Mouse (Mus musculus): Measurements from ENCODE around the gene Mrps10. TPM values are rescaled to one million over a fixed set of nuclear protein-coding genes. Genes with fewer than 3 reads are reported as not detected.
A peak's percentile ranks its signal among the peaks of the same experiment; 100 is the strongest.
"Not testable (repeated sequence)": the region's sequence is repeated elsewhere in the genome, so short reads cannot be mapped to it uniquely, and the experiment has no call there.

Mrps10 gene
- 77.3 and 81.9 TPM in 2 replicates for polyA plus RNA-seq (2016; fragmentation: Nextera tagmentation; extraction: Ambion mirVana)

- Histone ChIP-seq H3K36me3 (replicated peaks) (peaks cover 17% of the 10 kb centered on the region), H3K4me3 (peak within 1 kb of the TSS; percentile 85), H3K27ac (peak within 1 kb of the TSS; percentile 86), H3K27me3 (ENCODE audit: poor library complexity, severe bottlenecking) (peaks cover 34% of the 10 kb centered on the region), H3K9me3 (no peaks in the 10 kb centered on the region), H3K4me1 (peaks cover 15% of the 10 kb centered on the region)
- DNase-seq (ENCODE audit: extremely low spot score, low spot score) = peak; percentile 92
- 4% methylated on average over 35 of the region's 35 CpGs for WGBS
Observed at GRCm38 (mm10) chr17:47368401-47369086, at the start of gene Mrps10. Gene Mrps10, plus strand, starts transcription at chr17:47368887.

- WGBS = 78% methylated on average over 20 of the region's 20 CpGs
- DNase-seq (ENCODE audit: extremely low spot score, low spot score) = no peak
- Histone ChIP-seq H3K4me3 (no peak overlapping the region), H3K4me1 (peaks cover 13% of the 10 kb centered on the region; the same call in 1 of the 2 replicates), H3K27me3 (ENCODE audit: poor library complexity, severe bottlenecking) (no peaks in the 10 kb centered on the region), H3K27ac (no peak overlapping the region), H3K9me3 (no peaks in the 10 kb centered on the region), H3K36me3 (replicated peaks) (peaks cover 72% of the 10 kb centered on the region)
Observed at GRCm38 (mm10) chr17:47318972-47319625, 49.6 kb upstream of the Mrps10 start.

DNA sequence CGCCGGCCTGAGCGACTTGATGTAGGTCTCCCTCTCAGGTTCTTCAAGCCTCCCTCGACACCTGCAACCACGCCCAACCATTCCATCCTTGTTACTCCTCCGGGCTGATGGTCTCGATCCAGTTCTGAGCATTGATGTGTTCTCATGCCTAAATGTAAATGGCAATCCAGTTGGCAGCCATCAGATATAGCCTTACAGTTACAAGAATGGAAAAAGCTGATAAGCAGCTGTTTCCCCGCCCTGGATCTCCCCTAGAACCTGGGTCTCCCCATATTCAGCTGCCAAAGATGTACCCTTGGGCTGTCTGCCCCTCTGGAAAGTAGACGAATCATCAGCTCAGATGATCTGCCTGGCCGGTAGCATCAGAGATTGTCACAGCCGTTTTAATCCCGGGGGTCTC, 48.9 kb upstream of the Mrps10 start:
- DNase-seq (ENCODE audit: extremely low spot score, low spot score) = no peak
- Histone ChIP-seq H3K4me1 (peaks cover 13% of the 10 kb centered on the region; the same call in 1 of the 2 replicates), H3K9me3 (no peaks in the 10 kb centered on the region), H3K27me3 (ENCODE audit: poor library complexity, severe bottlenecking) (no peaks in the 10 kb centered on the region), H3K27ac (no peak overlapping the region), H3K4me3 (no peak overlapping the region), H3K36me3 (replicated peaks) (peaks cover 69% of the 10 kb centered on the region)
- WGBS = 95% methylated on average over 12 of the region's 12 CpGs

GRCm38 (mm10) chr17:47322128-47322990, 46.3 kb upstream of the Mrps10 start:
- peaks cover 9% of the 10 kb centered on the region; the same call in 1 of the 2 replicates for H3K27me3 ChIP-seq (ENCODE audit: poor library complexity, severe bottlenecking)
- 87% methylated on average over 22 of the region's 22 CpGs for WGBS
- peaks cover 13% of the 10 kb centered on the region; the same call in 1 of the 2 replicates for H3K4me1 ChIP-seq
- peaks cover 64% of the 10 kb centered on the region for H3K36me3 ChIP-seq (replicated peaks)
- H3K4me3 ChIP-seq = 0 out of 2 replicates have a peak overlapping the region, but pooled peaks have one; percentile 5
- 0 out of 2 replicates have a peak overlapping the region, but pooled peaks have one; percentile 56 for H3K27ac ChIP-seq
- H3K9me3 ChIP-seq = no peaks in the 10 kb centered on the region
- no peak for DNase-seq (ENCODE audit: extremely low spot score, low spot score)

DNA sequence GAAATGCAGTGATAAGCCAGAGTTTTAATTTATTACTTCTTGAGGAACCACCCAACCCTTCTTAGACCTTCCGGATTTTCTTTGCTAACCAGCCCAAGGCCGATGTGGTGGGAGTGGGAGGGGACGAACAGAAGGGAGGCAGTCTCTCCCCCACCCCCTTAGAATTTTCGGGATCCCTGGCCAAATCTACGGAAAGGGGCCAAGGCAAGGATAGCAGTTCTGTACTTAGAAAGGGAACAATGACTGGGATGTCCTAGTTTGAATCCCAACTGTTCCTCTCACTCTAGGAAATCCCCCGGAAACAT, 45.7 kb upstream of the Mrps10 start:
- Histone ChIP-seq H3K4me1 (peaks cover 13% of the 10 kb centered on the region; the same call in 1 of the 2 replicates), H3K27me3 (ENCODE audit: poor library complexity, severe bottlenecking) (peaks cover 15% of the 10 kb centered on the region), H3K36me3 (replicated peaks) (peaks cover 66% of the 10 kb centered on the region), H3K4me3 (no peak overlapping the region), H3K27ac (no peak overlapping the region), H3K9me3 (no peaks in the 10 kb centered on the region)
- WGBS = 89% methylated on average over 6 of the region's 6 CpGs
- no peak for DNase-seq (ENCODE audit: extremely low spot score, low spot score)

- DNase-seq (ENCODE audit: extremely low spot score, low spot score) = no peak
- Histone ChIP-seq H3K36me3 (replicated peaks) (peaks cover 78% of the 10 kb centered on the region), H3K4me1 (peaks cover 6% of the 10 kb centered on the region), H3K27ac (no peak overlapping the region), H3K9me3 (no peaks in the 10 kb centered on the region), H3K4me3 (no peak overlapping the region), H3K27me3 (ENCODE audit: poor library complexity, severe bottlenecking) (peaks cover 61% of the 10 kb centered on the region)
- 86% methylated on average over 12 of the region's 12 CpGs for WGBS
Observed at GRCm38 (mm10) chr17:47327559-47327958, 41.1 kb upstream of the Mrps10 start.

- 67% methylated on average over 7 of the region's 7 CpGs for WGBS
- Histone ChIP-seq H3K4me3 (no peak overlapping the region), H3K27ac (no peak overlapping the region), H3K9me3 (no peaks in the 10 kb centered on the region), H3K4me1 (peaks cover 10% of the 10 kb centered on the region), H3K36me3 (replicated peaks) (peaks cover 73% of the 10 kb centered on the region), H3K27me3 (ENCODE audit: poor library complexity, severe bottlenecking) (peaks cover 61% of the 10 kb centered on the region)
- no peak for DNase-seq (ENCODE audit: extremely low spot score, low spot score)
Observed at GRCm38 (mm10) chr17:47327969-47328368, 40.7 kb upstream of the Mrps10 start.

DNA sequence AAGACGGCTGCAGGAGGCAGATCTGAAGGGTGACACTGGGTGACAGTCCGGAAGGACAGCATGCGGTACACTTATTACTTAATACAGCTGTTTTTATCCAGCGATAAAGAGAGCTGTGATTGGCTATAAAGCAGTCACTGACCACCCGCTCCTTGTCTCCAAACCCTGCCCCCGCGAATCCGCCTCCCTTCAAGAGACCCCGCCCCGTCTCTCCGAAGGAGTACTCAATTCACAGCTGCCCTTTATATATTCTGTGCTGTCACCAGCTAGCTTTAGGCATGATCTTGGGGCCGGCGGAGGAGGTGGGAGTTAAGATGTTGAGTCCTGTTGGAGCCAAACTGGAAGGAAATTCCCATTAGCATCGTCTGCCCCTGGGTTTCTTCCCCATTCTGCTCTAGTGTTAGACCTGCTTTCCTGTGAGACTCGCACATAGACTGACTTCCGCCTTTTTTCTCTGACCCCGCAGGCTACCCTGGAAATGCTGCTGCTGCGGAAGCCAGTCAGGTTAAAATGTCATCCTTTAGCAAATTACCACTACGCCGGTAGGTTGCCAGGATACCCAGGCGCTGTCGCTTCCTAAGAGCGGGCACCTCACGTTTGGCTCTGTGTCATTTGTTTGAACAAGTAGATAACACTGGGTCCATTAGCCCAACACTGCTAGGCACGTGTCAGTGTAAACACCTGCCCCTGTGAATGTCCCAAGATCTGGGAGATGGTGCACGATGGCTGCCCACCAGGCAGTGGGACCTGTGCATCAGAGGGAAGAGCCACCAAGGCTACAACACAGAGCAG, 39.9 kb upstream of the Mrps10 start:
- H3K4me1 ChIP-seq = peaks cover 18% of the 10 kb centered on the region
- 94% methylated on average over 26 of the region's 26 CpGs for WGBS
- no peak overlapping the region for H3K4me3 ChIP-seq
- no peak overlapping the region for H3K27ac ChIP-seq
- no peaks in the 10 kb centered on the region for H3K9me3 ChIP-seq
- DNase-seq (ENCODE audit: extremely low spot score, low spot score) = no peak
- peaks cover 66% of the 10 kb centered on the region for H3K36me3 ChIP-seq (replicated peaks)
- peaks cover 61% of the 10 kb centered on the region for H3K27me3 ChIP-seq (ENCODE audit: poor library complexity, severe bottlenecking)

GRCm38 (mm10) chr17:47330616-47331015, 38.1 kb upstream of the Mrps10 start:
- no peaks in the 10 kb centered on the region for H3K9me3 ChIP-seq
- H3K4me1 ChIP-seq = peaks cover 29% of the 10 kb centered on the region
- H3K4me3 ChIP-seq = no peak overlapping the region
- WGBS = 93% methylated on average over 9 of the region's 9 CpGs
- no peak overlapping the region for H3K27ac ChIP-seq
- peaks cover 80% of the 10 kb centered on the region for H3K27me3 ChIP-seq (ENCODE audit: poor library complexity, severe bottlenecking)
- peaks cover 61% of the 10 kb centered on the region for H3K36me3 ChIP-seq (replicated peaks)
- DNase-seq (ENCODE audit: extremely low spot score, low spot score) = no peak

- H3K27ac ChIP-seq = no peak overlapping the region
- H3K9me3 ChIP-seq = no peaks in the 10 kb centered on the region
- peaks cover 88% of the 10 kb centered on the region for H3K27me3 ChIP-seq (ENCODE audit: poor library complexity, severe bottlenecking)
- H3K36me3 ChIP-seq (replicated peaks) = peaks cover 58% of the 10 kb centered on the region
- H3K4me1 ChIP-seq = peaks cover 29% of the 10 kb centered on the region
- 88% methylated on average over 12 of the region's 12 CpGs for WGBS
- no peak for DNase-seq (ENCODE audit: extremely low spot score, low spot score)
- no peak overlapping the region for H3K4me3 ChIP-seq
Observed at GRCm38 (mm10) chr17:47332001-47332611, 36.6 kb upstream of the Mrps10 start.

- DNase-seq (ENCODE audit: extremely low spot score, low spot score); H3K4me3 ChIP-seq; H3K9me3 ChIP-seq; H3K27ac ChIP-seq: not testable (repeated sequence)
- Histone ChIP-seq H3K4me1 (peaks cover 29% of the 10 kb centered on the region), H3K36me3 (replicated peaks) (peaks cover 55% of the 10 kb centered on the region), H3K27me3 (ENCODE audit: poor library complexity, severe bottlenecking) (peaks cover 88% of the 10 kb centered on the region)
- WGBS = 44% methylated on average over 5 of the region's 5 CpGs
Observed at GRCm38 (mm10) chr17:47332664-47333063, 36.0 kb upstream of the Mrps10 start.

- WGBS = 7% methylated on average over 2 of the region's 2 CpGs
- H3K9me3 ChIP-seq = no peaks in the 10 kb centered on the region
- no peak overlapping the region for H3K4me3 ChIP-seq
- peak; percentile 73 for DNase-seq (ENCODE audit: extremely low spot score, low spot score)
- H3K4me1 ChIP-seq = peaks cover 29% of the 10 kb centered on the region
- peaks cover 88% of the 10 kb centered on the region for H3K27me3 ChIP-seq (ENCODE audit: poor library complexity, severe bottlenecking)
- H3K36me3 ChIP-seq (replicated peaks) = peaks cover 55% of the 10 kb centered on the region
- H3K27ac ChIP-seq = no peak overlapping the region
Observed at GRCm38 (mm10) chr17:47333409-47333808, 35.3 kb upstream of the Mrps10 start.
